Mouse (Mus musculus) olfactory bulb, adult 2 months (tissue): ENCODE measurements around the gene Tfr2. TPM values are rescaled to one million over a fixed set of nuclear protein-coding genes. Genes with fewer than 3 reads are reported as not detected.

ENCODE experiments used
- H3K27ac ChIP-seq: fragments of 200-500 bp; 2 replicates; pipeline ENCODE4 v1.5.1; 2012; ENCODE audit warnings: low read depth, low read length; ENCODE audit not compliant: insufficient read depth
- H3K4me1 ChIP-seq: fragments of 200-500 bp; 2 replicates; pipeline ENCODE4 v1.6.1; 2012; ENCODE audit warnings: low read length; ENCODE audit not compliant: control insufficient read depth, insufficient read depth
- H3K4me3 ChIP-seq: fragments of 200-500 bp; 2 replicates; pipeline ENCODE4 v1.5.1; 2012; ENCODE audit warnings: mild to moderate bottlenecking, low read depth, low read length, moderate library complexity; ENCODE audit not compliant: insufficient read depth
- CTCF ChIP-seq: fragments of 200-500 bp; IDR thresholded peaks from 2 replicates; pipeline ENCODE4 v1.5.1; 2012; ENCODE audit warnings: low read depth, mild to moderate bottlenecking, low read length, moderate library complexity; ENCODE audit not compliant: insufficient read depth
- POLR2A ChIP-seq: fragments of 200-500 bp; IDR thresholded peaks from 2 replicates; pipeline ENCODE4 v1.6.1; 2012; ENCODE audit warnings: mild to moderate bottlenecking, low read depth, low read length, moderate library complexity; ENCODE audit not compliant: insufficient read depth
- WGBS: fragments of 180-500 bp; shearing (Covaris S2); methylation state at CpG from one replicate; pipeline ENCODE4 v1.1.7; 2018; 5-methylcytosine and 5-hydroxymethylcytosine counted together
- polyA plus RNA-seq: library from polyadenylated mRNA; stranded (reverse); fragments of >200 nt; gene quantifications from 2 replicates; pipeline ENCODE4 v1.2.4, GENCODE M21; 2012; ENCODE audit warnings: low replicate concordance; ENCODE audit not compliant: missing spikeins, insufficient read depth, insufficient read length

Tfr2 gene
- not detected in 2 replicates for polyA plus RNA-seq

DNA sequence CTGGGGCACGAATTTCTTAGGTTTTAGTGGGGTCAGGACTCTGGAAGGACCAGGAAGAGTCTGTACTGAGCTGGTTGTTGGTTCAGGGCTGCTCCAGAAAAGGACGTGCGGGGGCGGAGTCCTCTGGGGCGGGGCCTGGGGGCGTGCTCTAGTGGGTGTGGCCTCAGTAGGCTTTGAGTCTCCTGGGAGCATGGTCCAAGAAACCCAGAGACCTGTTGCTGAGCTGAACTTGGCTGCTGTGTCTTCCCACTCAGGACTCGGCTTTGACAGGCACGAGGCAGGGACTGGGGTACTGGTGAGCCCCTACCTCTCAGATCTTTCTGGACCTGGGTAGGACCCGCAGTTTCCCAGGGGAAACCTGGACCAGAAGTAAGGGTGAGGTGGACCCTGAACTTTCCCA lies at the start of gene Tfr2:
Gene Tfr2 (plus strand): TSS at position 176 of the 400 bp plus-strand sequence.
- TF ChIP-seq CTCF: no peak
- Histone ChIP-seq H3K4me1 (peaks cover 6% of the 10 kb centered on the region; the same call in 1 of the 2 replicates), H3K27ac (no peak within 1 kb of the TSS), H3K4me3 (no peak within 1 kb of the TSS)
- 39% methylated on average over 9 of the region's 9 CpGs for WGBS

DNA sequence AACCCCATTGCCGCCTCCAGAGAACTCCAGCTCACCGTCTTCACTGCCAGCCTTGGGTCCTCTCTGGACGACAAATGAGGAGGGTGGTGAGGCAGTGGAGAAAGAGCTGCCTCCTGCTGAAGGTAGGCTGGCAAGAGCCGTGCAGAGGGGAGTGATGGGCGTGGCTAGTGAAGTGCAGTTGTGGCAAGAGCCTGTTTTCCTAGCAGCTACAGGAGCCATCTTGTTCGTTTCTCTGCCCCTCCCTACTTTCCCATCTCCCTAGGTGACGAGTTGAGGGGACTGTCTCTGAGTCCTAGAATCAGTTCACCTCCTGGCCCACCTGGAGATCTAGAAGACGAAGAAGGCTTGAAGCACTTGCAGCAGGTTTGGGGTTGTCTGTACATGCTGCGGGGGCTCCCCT lies 47.8 kb upstream of the Tfr2 start:
- 66% methylated on average over 9 of the region's 9 CpGs for WGBS
- H3K4me3 ChIP-seq: no peak overlapping the region
- no peak overlapping the region for H3K27ac ChIP-seq
- TF ChIP-seq CTCF (no peak), POLR2A (no peak)
- peaks cover 50% of the 10 kb centered on the region for H3K4me1 ChIP-seq

DNA sequence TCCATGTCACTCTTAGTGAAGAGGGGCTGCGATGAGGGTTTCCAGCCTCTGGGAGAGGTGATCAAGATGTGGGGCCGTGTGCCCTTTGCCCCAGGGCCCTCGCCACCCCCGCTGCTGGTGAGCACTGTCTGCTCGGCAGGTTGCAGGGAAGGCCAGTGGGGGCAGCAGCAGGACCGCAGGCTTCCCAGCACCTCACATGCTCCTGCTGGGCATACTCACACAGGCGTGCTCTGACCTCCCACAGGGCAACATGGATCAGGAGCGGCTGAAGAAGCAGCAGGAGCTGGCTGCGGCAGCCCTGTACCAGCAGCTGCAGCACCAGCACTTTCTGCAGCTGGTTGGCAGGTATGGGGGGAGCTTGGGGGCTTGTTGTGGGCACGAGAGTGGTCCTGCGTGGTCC lies 46.9 kb upstream of the Tfr2 start:
- no peak for TF ChIP-seq CTCF
- TF ChIP-seq POLR2A: no peak
- Histone ChIP-seq H3K27ac (no peak overlapping the region), H3K4me1 (peaks cover 54% of the 10 kb centered on the region), H3K4me3 (no peak overlapping the region)
- 61% methylated on average over 11 of the region's 11 CpGs for WGBS

DNA sequence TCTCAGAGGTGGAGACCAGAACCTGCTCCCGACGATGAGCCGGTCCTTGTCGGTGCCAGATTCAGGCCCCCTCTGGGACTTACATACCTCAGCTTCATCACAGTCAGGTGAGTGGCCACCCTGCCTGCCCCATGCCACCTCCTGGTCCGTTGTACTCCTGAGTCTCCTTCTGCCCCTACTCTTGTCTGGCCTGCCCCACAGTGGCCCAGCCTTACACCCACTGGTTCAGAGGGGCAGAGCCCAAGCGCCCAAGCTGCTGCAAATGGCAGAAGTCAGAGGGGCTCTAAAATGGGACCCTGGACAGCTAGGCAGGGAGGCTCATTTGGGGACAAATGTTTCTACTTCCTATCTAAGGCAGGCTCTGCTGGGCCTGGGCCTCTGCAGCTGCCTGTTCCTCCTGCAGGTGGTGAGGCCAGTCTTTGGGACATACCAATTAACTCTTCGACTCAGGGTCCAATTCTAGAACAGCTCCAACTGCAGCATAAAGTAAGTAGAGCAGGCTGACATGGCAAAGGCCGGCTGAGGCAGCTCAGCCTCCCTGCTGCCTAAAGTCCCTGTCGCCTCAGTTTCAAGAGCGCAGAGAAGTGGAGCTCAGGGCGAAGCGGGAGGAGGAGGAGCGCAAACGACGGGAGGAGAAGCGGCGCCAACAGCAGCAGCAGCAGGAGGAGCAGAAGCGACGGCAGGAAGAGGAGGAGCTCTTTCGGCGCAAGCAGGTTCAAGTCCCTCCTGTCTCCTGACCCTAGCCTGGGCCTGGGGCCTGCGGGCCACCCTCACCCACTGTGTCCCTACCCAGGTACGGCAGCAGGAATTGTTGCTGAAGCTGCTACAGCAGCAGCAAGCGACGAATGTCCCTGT lies 46.0 kb upstream of the Tfr2 start:
- WGBS: 56% methylated on average over 25 of the region's 25 CpGs
- H3K4me3 ChIP-seq: no peak overlapping the region
- peak overlapping the region; percentile 81; the same call in 1 of the 2 replicates for H3K27ac ChIP-seq
- TF ChIP-seq POLR2A (no peak), CTCF (no peak)
- H3K4me1 ChIP-seq: peaks cover 57% of the 10 kb centered on the region

DNA sequence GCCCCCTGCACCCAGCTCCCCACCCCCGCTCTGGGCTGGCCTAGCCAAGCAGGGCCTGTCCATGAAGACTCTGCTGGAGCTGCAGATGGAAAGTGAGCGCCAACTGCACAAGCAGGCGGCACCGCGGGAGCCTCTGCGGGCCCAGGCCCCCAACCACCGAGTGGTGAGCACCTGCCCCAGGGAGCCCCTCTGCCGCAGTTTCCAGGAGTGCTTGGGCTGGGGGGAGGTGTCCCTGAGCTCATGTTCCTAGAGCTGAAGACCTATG lies 45.5 kb upstream of the Tfr2 start:
- 67% methylated on average over 8 of the region's 8 CpGs for WGBS
- TF ChIP-seq CTCF (no peak), POLR2A (no peak)

DNA sequence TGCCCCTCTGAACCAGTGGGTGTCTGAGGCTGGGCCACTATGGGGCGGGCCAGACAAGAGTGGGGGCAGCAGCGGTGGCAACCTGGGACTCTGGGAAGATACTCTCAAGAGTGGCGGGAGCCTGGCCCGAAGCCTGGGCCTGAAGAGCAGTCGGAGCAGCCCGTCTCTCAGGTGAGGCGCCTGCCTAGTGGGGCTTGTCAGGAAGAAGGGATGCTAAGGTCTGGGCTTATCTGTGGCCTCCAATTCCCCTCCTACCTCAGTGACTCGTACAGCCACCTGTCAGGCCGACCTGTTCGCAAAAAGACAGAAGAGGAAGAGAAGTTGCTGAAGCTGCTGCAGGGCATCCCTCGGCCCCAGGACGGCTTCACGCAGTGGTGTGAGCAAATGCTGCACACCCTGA lies 45.0 kb upstream of the Tfr2 start:
- no peak for TF ChIP-seq POLR2A
- no peak for TF ChIP-seq CTCF
- no peak overlapping the region for H3K4me3 ChIP-seq
- 88% methylated on average over 13 of the region's 13 CpGs for WGBS
- H3K27ac ChIP-seq: no peak overlapping the region
- H3K4me1 ChIP-seq: peaks cover 67% of the 10 kb centered on the region

More for the DNA sequence above, 45.5 kb upstream of the Tfr2 start:
- Histone ChIP-seq H3K27ac (peak overlapping the region; percentile 81; the same call in 1 of the 2 replicates), H3K4me1 (peaks cover 63% of the 10 kb centered on the region), H3K4me3 (no peak overlapping the region)

DNA sequence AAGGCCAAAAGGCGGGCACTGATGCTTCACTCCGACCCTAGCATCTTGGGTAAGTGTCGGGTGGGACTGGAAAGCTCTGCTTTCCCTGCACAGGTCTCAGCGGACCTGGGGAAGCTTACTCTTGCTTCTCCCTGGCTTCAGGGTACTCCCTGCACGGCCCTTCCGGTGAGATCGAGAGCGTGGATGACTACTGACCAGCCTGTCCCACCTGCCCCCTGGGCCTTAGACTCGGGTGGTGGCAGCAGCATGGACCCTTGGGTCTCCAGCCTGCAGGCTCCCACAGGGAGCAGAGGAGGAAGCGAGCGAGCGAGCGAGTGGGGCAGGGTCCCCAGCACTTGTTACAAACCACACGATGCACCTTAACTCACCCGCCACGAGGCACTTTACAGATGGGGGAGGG lies 44.1 kb upstream of the Tfr2 start:
- Histone ChIP-seq H3K4me1 (peaks cover 74% of the 10 kb centered on the region), H3K27ac (no peak overlapping the region), H3K4me3 (no peak overlapping the region)
- WGBS: 69% methylated on average over 16 of the region's 16 CpGs
- no peak for TF ChIP-seq POLR2A
- TF ChIP-seq CTCF: no peak

DNA sequence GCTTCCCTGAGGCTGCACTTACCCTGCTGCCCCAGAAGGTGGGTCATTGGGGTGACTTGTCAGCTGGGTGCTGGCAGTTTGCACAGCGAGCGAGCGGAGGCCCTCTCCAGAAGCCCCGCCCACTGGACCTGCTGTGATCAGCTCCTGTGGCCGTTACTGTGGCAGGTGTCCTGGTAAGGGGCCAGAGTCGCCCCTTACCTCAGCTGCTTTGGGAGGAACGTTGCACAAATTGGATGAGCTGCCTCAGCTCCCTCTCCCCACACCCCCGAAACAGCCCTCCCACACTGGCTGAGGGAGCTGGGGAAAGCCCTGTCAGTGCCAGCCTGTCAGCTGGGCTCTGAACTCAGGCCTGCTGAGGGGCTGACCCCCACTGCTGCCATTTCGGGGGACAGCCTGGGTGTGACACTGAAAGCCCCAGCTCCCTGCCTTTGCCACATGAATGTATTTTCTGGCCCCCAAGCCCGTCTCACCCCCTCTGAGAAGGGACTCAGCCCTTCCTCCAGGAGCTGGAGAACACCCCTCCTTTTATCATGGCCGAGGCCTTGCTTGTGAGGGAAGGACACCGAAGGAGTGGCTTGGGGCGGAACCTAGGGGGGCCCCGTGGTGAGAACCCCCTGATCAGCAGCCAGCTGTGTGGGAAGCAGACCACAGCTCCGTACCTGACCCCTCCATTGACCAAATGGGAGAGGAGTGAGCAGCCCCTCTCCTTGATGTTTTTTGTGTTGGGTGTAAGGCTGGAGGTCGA lies 43.3 kb upstream of the Tfr2 start:
- Histone ChIP-seq H3K4me3 (no peak overlapping the region), H3K27ac (peak overlapping the region; percentile 70), H3K4me1 (peaks cover 74% of the 10 kb centered on the region)
- WGBS: 19% methylated on average over 16 of the region's 16 CpGs
- no peak for TF ChIP-seq POLR2A
- no peak for TF ChIP-seq CTCF

DNA sequence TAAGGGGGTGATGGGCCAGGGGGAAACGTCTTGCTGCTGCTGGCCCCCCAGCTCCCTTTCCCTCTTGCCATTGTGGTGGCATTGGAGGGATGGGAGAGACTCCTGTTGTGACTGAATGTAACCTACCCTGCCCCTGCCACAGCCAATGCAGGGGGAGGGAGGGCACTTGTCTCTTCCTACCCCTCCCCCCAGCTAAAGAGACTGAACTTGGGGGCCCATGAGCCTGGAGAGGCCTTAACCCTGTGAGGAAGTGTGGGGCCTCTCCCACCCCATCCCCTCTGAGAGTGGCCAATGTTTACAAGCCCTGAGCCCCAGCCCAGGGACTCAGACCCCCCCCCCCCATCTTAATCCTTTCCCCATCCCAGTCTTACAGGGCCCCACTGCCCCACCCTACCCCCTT lies 42.2 kb upstream of the Tfr2 start:
- H3K27ac ChIP-seq: no peak overlapping the region
- 20% methylated on average over 1 of the region's 1 CpGs for WGBS
- TF ChIP-seq POLR2A (no peak), CTCF (no peak)
- H3K4me1 ChIP-seq: peaks cover 67% of the 10 kb centered on the region
- H3K4me3 ChIP-seq: no peak overlapping the region
